32 mouse cellular contexts compared by ENCODE assay signal in the genomic region with DNA sequence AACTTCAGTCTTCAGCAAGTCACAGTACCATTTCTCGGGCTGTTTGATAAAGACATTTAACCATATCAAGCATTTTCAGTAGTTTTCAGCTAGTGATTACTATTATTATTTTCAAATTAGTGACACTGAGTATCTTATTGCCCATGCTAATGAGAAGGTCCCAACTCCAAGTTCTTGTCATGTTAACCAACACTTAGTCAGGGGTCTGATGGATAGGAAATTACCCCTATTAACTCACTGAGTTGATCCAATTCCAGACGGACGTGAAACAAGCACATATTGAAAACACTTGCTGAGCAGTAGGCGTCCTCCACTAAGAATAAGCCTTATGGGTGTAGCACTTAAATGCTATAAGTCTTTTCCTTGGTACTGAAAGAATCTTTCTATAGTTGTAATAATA.
"Had no signal": no experiment of that assay in that cellular context is flagged by ENCODE, and none has a peak within 500 bp of the region (broad histone marks: within the 10 kb centered on the region; RNA-seq: fewer than 3 reads in every experiment).

No protein-coding gene starts in this region.

- H3K9me3 ChIP-seq: limb, embryonic 10.5 days; limb, embryonic 12.5 days; limb, embryonic 13.5 days; limb, embryonic 15.5 days; liver, embryonic 12.5 days; liver, embryonic 13.5 days; liver, embryonic 15.5 days; lung, embryonic 15.5 days; midbrain, embryonic 10.5 days; midbrain, embryonic 12.5 days; midbrain, embryonic 13.5 days; midbrain, embryonic 15.5 days; neural tube, embryonic 12.5 days had no signal

- ATAC-seq: liver, embryonic 12.5 days; lung, postnatal 0 days; midbrain, embryonic 13.5 days; midbrain, embryonic 15.5 days; midbrain, embryonic 16.5 days had no signal

- H3K27me3 ChIP-seq: limb, embryonic 12.5 days; limb, embryonic 13.5 days; limb, embryonic 15.5 days; liver, embryonic 12.5 days; liver, embryonic 13.5 days; liver, embryonic 15.5 days; lung, embryonic 15.5 days; midbrain, embryonic 12.5 days; midbrain, embryonic 13.5 days; midbrain, embryonic 15.5 days; neural tube, embryonic 12.5 days had no signal

- H3K4me2 ChIP-seq: limb, embryonic 12.5 days; limb, embryonic 13.5 days; limb, embryonic 15.5 days; liver, embryonic 11.5 days; liver, embryonic 12.5 days; liver, embryonic 13.5 days; liver, embryonic 15.5 days; lung, embryonic 14.5 days; lung, embryonic 15.5 days; midbrain, embryonic 11.5 days; midbrain, embryonic 12.5 days; midbrain, embryonic 13.5 days; midbrain, embryonic 15.5 days; neural tube, embryonic 12.5 days had no signal

- H3K4me1 ChIP-seq: limb, embryonic 10.5 days; limb, embryonic 12.5 days; limb, embryonic 13.5 days; limb, embryonic 15.5 days; liver, embryonic 12.5 days; liver, embryonic 13.5 days; liver, embryonic 15.5 days; lung, embryonic 15.5 days; megakaryocyte, embryonic 14.5 days; midbrain, embryonic 10.5 days; midbrain, embryonic 12.5 days; midbrain, embryonic 13.5 days; midbrain, embryonic 15.5 days; neural tube, embryonic 12.5 days had no signal

- H3K4me3 ChIP-seq: limb, embryonic 10.5 days; limb, embryonic 12.5 days; limb, embryonic 13.5 days; limb, embryonic 15.5 days; liver, embryonic 12.5 days; liver, embryonic 13.5 days; liver, embryonic 15.5 days; lung, embryonic 15.5 days; megakaryocyte, embryonic 14.5 days; midbrain, embryonic 10.5 days; midbrain, embryonic 12.5 days; midbrain, embryonic 13.5 days; midbrain, embryonic 15.5 days; myocyte; neural tube, embryonic 12.5 days had no signal

- DNase-seq: left cerebral cortex, postnatal 4 days; liver; liver, embryonic 13.5 days; liver, postnatal 0 days; lung, adult 18-20 months; lung, adult 2 months; lung, embryonic 14.5 days; lung, postnatal 10 days; lung, postnatal 14 days; lung, postnatal 36 days; lung, postnatal 4 days; midbrain, embryonic 14.5 days had no signal

- H3K36me3 ChIP-seq: limb, embryonic 10.5 days; limb, embryonic 12.5 days; limb, embryonic 13.5 days; limb, embryonic 15.5 days; liver, embryonic 12.5 days; liver, embryonic 13.5 days; liver, embryonic 15.5 days; lung, embryonic 15.5 days; midbrain, embryonic 10.5 days; midbrain, embryonic 12.5 days; midbrain, embryonic 13.5 days; midbrain, embryonic 15.5 days; neural tube, embryonic 12.5 days had no signal

- H3K9ac ChIP-seq: limb, embryonic 12.5 days; limb, embryonic 13.5 days; limb, embryonic 15.5 days; liver, embryonic 12.5 days; liver, embryonic 13.5 days; liver, embryonic 14.5 days; liver, embryonic 15.5 days; liver, postnatal 0 days; lung, embryonic 14.5 days; lung, embryonic 15.5 days; midbrain, embryonic 12.5 days; midbrain, embryonic 13.5 days; midbrain, embryonic 15.5 days; neural tube, embryonic 12.5 days had no signal

- H3K27ac ChIP-seq: limb, embryonic 10.5 days; limb, embryonic 12.5 days; limb, embryonic 13.5 days; limb, embryonic 15.5 days; liver, embryonic 12.5 days; liver, embryonic 13.5 days; liver, embryonic 14.5 days; liver, embryonic 15.5 days; lung, embryonic 15.5 days; macrophage; midbrain, embryonic 10.5 days; midbrain, embryonic 12.5 days; midbrain, embryonic 13.5 days; midbrain, embryonic 15.5 days; neural tube, embryonic 12.5 days had no signal
